Mouse (Mus musculus) lung, embryonic 16.5 days (tissue): ENCODE results near the gene Tmem213. TPM values are rescaled to one million over a fixed set of nuclear protein-coding genes. Genes with fewer than 3 reads are reported as not detected.

ENCODE experiments used
- ATAC-seq: fragments of 200-750 bp; cut with Nextera tagmentation; 2 replicates; pipeline ENCODE4 v1.8.0; 2017; ENCODE audit warnings: low read depth, mild to moderate bottlenecking, moderate library complexity
- H3K27ac ChIP-seq: fragments of 300-500 bp; sonication (generic); 2 replicates; pipeline ENCODE4 v1.5.1; 2014; ENCODE audit warnings: mild to moderate bottlenecking, control low read depth, low read length
- H3K27me3 ChIP-seq: fragments of 300-500 bp; sonication (generic); 2 replicates; pipeline ENCODE4 v1.6.1; 2014; ENCODE audit warnings: low read depth, low read length, mixed read lengths; ENCODE audit not compliant: control insufficient read depth, insufficient read depth
- H3K36me3 ChIP-seq: fragments of 300-500 bp; sonication (generic); 2 replicates; pipeline ENCODE4 v1.6.1; 2014; ENCODE audit warnings: low read length; ENCODE audit not compliant: control insufficient read depth, insufficient read depth
- H3K4me1 ChIP-seq: fragments of 300-500 bp; sonication (generic); replicated peaks from 2 replicates; pipeline ENCODE4 v1.6.1; 2014; ENCODE audit warnings: low read length, mixed read lengths; ENCODE audit not compliant: control insufficient read depth, insufficient read depth
- H3K4me2 ChIP-seq: fragments of 300-500 bp; sonication (generic); 2 replicates; pipeline ENCODE4 v1.6.1; 2014; ENCODE audit warnings: low read depth, low read length, control low read depth
- H3K4me3 ChIP-seq: fragments of 300-500 bp; sonication (generic); 2 replicates; pipeline ENCODE4 v1.5.1; 2014; ENCODE audit warnings: mild to moderate bottlenecking, low read length, control low read depth
- H3K9ac ChIP-seq: fragments of 300-500 bp; sonication (generic); 2 replicates; pipeline ENCODE4 v1.6.1; 2014; ENCODE audit warnings: low read length, control low read depth
- H3K9me3 ChIP-seq: fragments of 300-500 bp; sonication (generic); 2 replicates; pipeline ENCODE4 v1.6.1; 2016; ENCODE audit warnings: low read length; ENCODE audit not compliant: control insufficient read depth
- WGBS: fragments of 180-500 bp; shearing (Covaris S2); extraction: QIAGEN DNeasy Blood & Tissue Kit; methylation state at CpG from one replicate; pipeline ENCODE4 v1.1.7; 2014; 5-methylcytosine and 5-hydroxymethylcytosine counted together
- polyA plus RNA-seq: library from polyadenylated mRNA; unstranded; fragments of >200 nt; fragmentation: Nextera tagmentation; extraction: Ambion mirVana; gene quantifications from 2 replicates; pipeline ENCODE4 v1.2.1, GENCODE M21; 2015

The Tmem213 gene
- polyA plus RNA-seq, 1 experiment from 2014 or later = 133 TPM

DNA sequence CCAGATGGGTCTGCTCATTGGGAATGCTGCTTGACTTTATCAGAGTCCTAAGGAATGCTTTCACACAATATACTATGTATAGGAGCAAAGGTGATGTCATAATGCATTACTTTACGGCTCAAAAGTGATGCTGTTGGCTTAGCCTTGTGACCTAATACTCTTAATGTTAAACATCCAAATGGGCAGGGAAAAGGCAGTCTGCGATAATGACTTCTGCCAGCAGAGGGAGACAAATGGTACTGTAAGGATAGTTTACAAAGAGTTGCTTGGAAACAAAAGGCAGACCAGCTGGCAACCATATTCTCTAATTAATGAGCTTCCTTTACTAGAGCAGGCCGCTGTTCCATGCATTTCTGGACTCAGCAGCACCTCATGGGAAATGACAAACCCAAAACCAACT is 51.0 kb downstream of the Tmem213 start:
- Histone ChIP-seq H3K9me3 (no peaks in the 10 kb centered on the region), H3K4me1 (no peaks in the 10 kb centered on the region), H3K4me3 (no peak overlapping the region), H3K27ac (no peak overlapping the region), H3K36me3 (peaks cover 2% of the 10 kb centered on the region; the same call in 1 of the 2 replicates), H3K27me3 (no peaks in the 10 kb centered on the region), H3K4me2 (no peak overlapping the region), H3K9ac (no peak overlapping the region)
- ATAC-seq = peak; percentile 70
- WGBS = 4% methylated on average over 3 of the region's 3 CpGs

DNA sequence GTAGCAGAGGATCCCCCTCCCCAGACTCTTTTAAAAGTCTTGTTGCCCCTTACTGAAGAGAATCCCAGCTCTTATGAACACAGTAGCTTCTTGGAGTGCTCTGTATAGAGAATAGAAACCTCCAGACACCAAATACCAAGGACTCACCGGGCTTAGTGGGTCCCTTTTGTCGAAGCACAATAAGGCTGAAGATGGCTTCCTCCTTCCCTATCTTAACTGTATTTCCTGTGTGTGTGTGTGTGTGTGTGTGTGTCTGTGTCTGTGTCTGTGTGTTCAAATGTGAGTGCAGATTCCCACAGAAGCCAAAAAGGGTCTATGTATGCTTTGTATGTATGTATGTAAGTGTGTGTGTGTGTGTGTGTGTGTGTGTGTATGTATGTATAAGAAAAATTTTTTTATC is 51.5 kb downstream of the Tmem213 start:
- H3K4me1 ChIP-seq = no peaks in the 10 kb centered on the region
- peaks cover 2% of the 10 kb centered on the region; the same call in 1 of the 2 replicates for H3K36me3 ChIP-seq
- 58% methylated on average over 2 of the region's 2 CpGs for WGBS
- H3K9me3 ChIP-seq = no peaks in the 10 kb centered on the region
- H3K4me3 ChIP-seq = no peak overlapping the region
- no peak overlapping the region for H3K27ac ChIP-seq
- no peaks in the 10 kb centered on the region for H3K27me3 ChIP-seq
- H3K9ac ChIP-seq = no peak overlapping the region
- ATAC-seq = peak; percentile 8; the same call in 1 of the 2 replicates
- no peak overlapping the region for H3K4me2 ChIP-seq

DNA sequence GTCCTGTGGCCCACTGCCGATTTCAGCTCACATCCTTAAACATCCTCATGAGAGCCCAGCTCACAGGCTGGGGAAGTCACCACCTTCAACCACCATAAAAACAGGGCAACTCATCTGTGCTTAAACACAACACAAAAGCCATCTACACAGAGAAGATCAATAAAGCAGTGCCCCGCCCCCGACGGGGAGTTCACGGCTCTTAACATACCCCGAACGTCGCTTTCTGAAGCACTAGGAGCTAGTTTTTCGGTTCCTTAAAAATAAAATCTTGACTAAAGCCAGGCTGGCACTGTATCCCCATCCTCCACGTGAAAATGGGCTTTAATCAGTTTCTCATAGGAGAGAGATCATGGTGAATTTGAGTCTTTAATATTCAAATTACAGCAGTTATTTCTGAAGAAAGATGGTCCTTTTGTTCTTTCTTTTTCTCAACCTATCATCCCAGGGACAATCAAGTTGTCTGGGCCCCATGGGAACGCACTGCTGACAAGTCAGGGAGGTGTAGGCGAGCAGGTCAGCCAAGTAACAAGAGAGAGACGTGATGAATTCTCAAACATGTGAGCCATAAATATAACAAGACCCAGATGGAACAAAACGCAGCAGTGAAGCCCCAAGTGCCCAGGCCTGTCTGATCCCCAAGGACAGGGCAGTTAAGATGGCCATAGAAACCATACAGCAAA is 53.9 kb downstream of the Tmem213 start:
- H3K9ac ChIP-seq = no peak overlapping the region
- H3K4me3 ChIP-seq = no peak overlapping the region
- WGBS = 76% methylated on average over 14 of the region's 14 CpGs
- no peaks in the 10 kb centered on the region for H3K9me3 ChIP-seq
- no peak overlapping the region for H3K4me2 ChIP-seq
- no peak for ATAC-seq
- peaks cover 4% of the 10 kb centered on the region; the same call in 1 of the 2 replicates for H3K36me3 ChIP-seq
- no peak overlapping the region for H3K27ac ChIP-seq
- no peaks in the 10 kb centered on the region for H3K27me3 ChIP-seq
- no peaks in the 10 kb centered on the region for H3K4me1 ChIP-seq

DNA sequence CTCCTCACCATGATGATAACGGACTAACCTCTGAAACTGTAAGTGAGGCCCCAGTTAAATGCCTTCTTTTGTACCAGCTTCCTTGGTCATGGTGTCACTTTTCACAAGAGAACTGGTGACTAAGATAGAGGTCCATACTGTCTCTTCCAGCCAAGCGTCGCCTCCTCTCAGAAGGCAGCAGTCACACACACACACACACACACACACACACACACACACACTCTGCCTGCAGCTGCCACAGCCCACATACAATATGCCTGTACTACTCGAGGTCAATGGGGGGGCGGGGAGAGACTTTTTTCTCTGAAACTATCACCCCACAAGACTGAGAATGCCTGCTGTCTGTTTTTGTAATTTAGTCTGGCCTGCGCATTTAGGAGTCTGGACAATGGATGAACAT is 55.6 kb downstream of the Tmem213 start:
- whole genome bisulfite sequencing = 86% methylated on average over 6 of the region's 6 CpGs
- Histone ChIP-seq H3K4me3 (no peak overlapping the region), H3K36me3 (peaks cover 4% of the 10 kb centered on the region; the same call in 1 of the 2 replicates), H3K27me3 (no peaks in the 10 kb centered on the region), H3K27ac (no peak overlapping the region), H3K9me3 (no peaks in the 10 kb centered on the region), H3K4me2 (no peak overlapping the region), H3K9ac (no peak overlapping the region), H3K4me1 (no peaks in the 10 kb centered on the region)
- ATAC-seq = no peak

DNA sequence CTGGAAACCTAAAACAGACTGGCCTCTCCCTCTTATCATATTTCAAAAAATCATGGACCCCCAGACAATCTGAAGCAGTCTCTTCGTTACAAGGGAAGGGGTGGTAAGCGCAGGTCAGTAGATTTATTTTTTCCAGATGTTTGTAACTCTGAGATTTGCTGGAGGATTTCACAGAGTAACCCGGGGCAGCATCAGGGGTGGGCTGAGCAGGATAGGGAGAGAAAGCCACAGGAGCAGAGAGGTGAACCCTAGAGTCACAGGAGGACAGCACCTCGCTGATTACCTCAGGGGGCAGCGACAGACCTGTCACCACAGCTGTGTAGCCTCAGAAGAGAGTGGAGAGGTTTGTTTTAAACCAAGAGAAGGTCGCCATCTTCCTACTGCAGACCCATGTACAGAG is 56.3 kb downstream of the Tmem213 start:
- H3K9ac ChIP-seq = no peak overlapping the region
- H3K4me2 ChIP-seq = no peak overlapping the region
- WGBS = 70% methylated on average over 6 of the region's 6 CpGs
- no peak overlapping the region for H3K27ac ChIP-seq
- no peaks in the 10 kb centered on the region for H3K27me3 ChIP-seq
- H3K4me1 ChIP-seq = no peaks in the 10 kb centered on the region
- H3K9me3 ChIP-seq = no peaks in the 10 kb centered on the region
- H3K4me3 ChIP-seq = no peak overlapping the region
- peaks cover 8% of the 10 kb centered on the region for H3K36me3 ChIP-seq
- no peak for ATAC-seq

Other genes starting within 250 kb of the Tmem213 start
- 9.8 and 10.0 TPM in 2 replicates for gene Trim24, start 238.4 kb upstream of the Tmem213 start, polyA plus RNA-seq
- 1.6 and 1.7 TPM in 2 replicates for gene Svopl, start 62.3 kb upstream of the Tmem213 start, polyA plus RNA-seq
- gene Atp6v0a4, start 15.3 kb downstream of the Tmem213 start, polyA plus RNA-seq = 10.5 and 15.8 TPM in 2 replicates
- gene D630045J12Rik, start 144.8 kb downstream of the Tmem213 start, polyA plus RNA-seq = 2.6 and 2.9 TPM in 2 replicates
- 7.3 and 8.7 TPM in 2 replicates for gene Zc3hav1l, start 190.0 kb downstream of the Tmem213 start, polyA plus RNA-seq
- gene Zc3hav1, start 245.3 kb downstream of the Tmem213 start, polyA plus RNA-seq = 8.0 and 11.0 TPM in 2 replicates